Mouse (Mus musculus) left cerebral cortex, adult 9 months (tissue): ENCODE results near the gene C330007P06Rik.
A peak's percentile ranks its signal among the peaks of the same experiment; 100 is the strongest.
"Not testable (repeated sequence)": the region's sequence is repeated elsewhere in the genome, so short reads cannot be mapped to it uniquely, and the experiment has no call there.

Experiments used
- DNase-seq, 2 experiments: peaks; one replicate each; pipeline ENCODE4 v3.0.0; 2022; ENCODE audit warnings: low spot score in 2 of 2

The C330007P06Rik gene

GRCm38 (mm10) chrX:36873765-36874164 lies at the start of gene C330007P06Rik, which contains the start of gene Ube2a:
Gene C330007P06Rik, minus strand, starts transcription at chrX:36874111.
Gene Ube2a, plus strand, starts transcription at chrX:36873900.
- DNase-seq = no peak

- DNase-seq = no peak
Measured at GRCm38 (mm10) chrX:36921346-36921745, 47.4 kb upstream of the C330007P06Rik start.

- no peak for DNase-seq
Measured at GRCm38 (mm10) chrX:36917749-36918148, 43.8 kb upstream of the C330007P06Rik start.

GRCm38 (mm10) chrX:36911343-36911742 lies 37.4 kb upstream of the C330007P06Rik start:
- peak in 1 of 2 experiments; percentile 32 for DNase-seq

GRCm38 (mm10) chrX:36906539-36906938 lies 32.6 kb upstream of the C330007P06Rik start:
- no peak for DNase-seq

- DNase-seq = peak; percentile 85 to 95
Measured at GRCm38 (mm10) chrX:36903115-36903768, 29.3 kb upstream of the C330007P06Rik start.

GRCm38 (mm10) chrX:36902321-36903114 lies 28.6 kb upstream of the C330007P06Rik start, which contains the start of gene Nkrf:
Gene Nkrf, minus strand, starts transcription at chrX:36902899.
- DNase-seq = peak in 1 of 2 experiments; percentile 19

GRCm38 (mm10) chrX:36901655-36902054 lies 27.7 kb upstream of the C330007P06Rik start:
- DNase-seq = no peak

- DNase-seq = not testable (repeated sequence)
Measured at GRCm38 (mm10) chrX:36898931-36899330, 25.0 kb upstream of the C330007P06Rik start.

- DNase-seq = no peak
Measured at GRCm38 (mm10) chrX:36884719-36885118, 10.8 kb upstream of the C330007P06Rik start.

GRCm38 (mm10) chrX:36874704-36875128 lies 805 bp upstream of the C330007P06Rik start:
- DNase-seq = no peak

GRCm38 (mm10) chrX:36874178-36874696 lies 326 bp upstream of the C330007P06Rik start:
- DNase-seq = peak; percentile 26 to 79

- DNase-seq = no peak
Measured at GRCm38 (mm10) chrX:36870372-36870771, 3.5 kb downstream of the C330007P06Rik start.

GRCm38 (mm10) chrX:36864609-36865328 lies 9.1 kb downstream of the C330007P06Rik start:
- DNase-seq = no peak

- peak; percentile 53 to 78 for DNase-seq
Measured at GRCm38 (mm10) chrX:36863766-36864608, 9.9 kb downstream of the C330007P06Rik start.

GRCm38 (mm10) chrX:36852631-36853030 lies 21.3 kb downstream of the C330007P06Rik start:
- DNase-seq = no peak

GRCm38 (mm10) chrX:36847152-36847551 lies 26.8 kb downstream of the C330007P06Rik start:
- DNase-seq = no peak

GRCm38 (mm10) chrX:36843346-36843990 lies 30.4 kb downstream of the C330007P06Rik start:
- no peak for DNase-seq

- DNase-seq = no peak
Measured at GRCm38 (mm10) chrX:36841698-36842097, 32.2 kb downstream of the C330007P06Rik start.

- DNase-seq = no peak
Measured at GRCm38 (mm10) chrX:36839391-36839790, 34.5 kb downstream of the C330007P06Rik start.
